Mouse (Mus musculus) MEL (cell line): ENCODE measurements around the gene Crcp. TPM values are rescaled to one million over a fixed set of nuclear protein-coding genes. Genes with fewer than 3 reads are reported as not detected.
A peak's percentile ranks its signal among the peaks of the same experiment; 100 is the strongest.

Experiments used
- DNase-seq: peaks from one replicate; pipeline ENCODE4 v3.0.0; 2011; ENCODE audit warnings: low read depth, low spot score
- H3K27ac ChIP-seq: 2 replicates; pipeline ENCODE4 v1.5.1; 2012; ENCODE audit warnings: low read depth, mild to moderate bottlenecking, control low read depth, low read length, moderate library complexity; ENCODE audit not compliant: control insufficient read depth
- H3K27me3 ChIP-seq, 2 experiments: fragments of 150-350 bp in 1 of 2; sonication (generic) in 1 of 2; 2 replicates each; pipeline ENCODE4 v1.6.1; 2012; ENCODE audit warnings: low read length in 2 of 2, mild to moderate bottlenecking in 2 of 2, improper control_type of control experiment in 1 of 2, moderate library complexity in 1 of 2; ENCODE audit not compliant: insufficient read depth in 2 of 2, control insufficient read depth in 1 of 2
- H3K36me3 ChIP-seq, 2 experiments: 2 replicates each; pipeline ENCODE4 v1.6.1; 2012 to 2014; ENCODE audit warnings: low read length in 2 of 2, improper control_type of control experiment in 1 of 2, inconsistent platforms in 1 of 2, mild to moderate bottlenecking in 1 of 2; ENCODE audit not compliant: insufficient read depth in 2 of 2, control insufficient read depth in 1 of 2
- H3K4me1 ChIP-seq, 2 experiments: fragments of 150-350 bp in 1 of 2; sonication (generic) in 1 of 2; 2 replicates each; pipeline ENCODE4 v1.6.1; 2012; ENCODE audit warnings: low read length in 2 of 2, improper control_type of control experiment in 1 of 2, mild to moderate bottlenecking in 1 of 2; ENCODE audit not compliant: insufficient read depth in 2 of 2, control insufficient read depth in 1 of 2
- H3K4me3 ChIP-seq, 2 experiments: fragments of 150-350 bp in 1 of 2; sonication (generic) in 1 of 2; 2 replicates each; pipeline ENCODE4 v1.5.1; 2012; ENCODE audit warnings: low read depth in 2 of 2, low read length in 2 of 2, mild to moderate bottlenecking in 2 of 2, moderate library complexity in 2 of 2, control low read depth in 1 of 2, improper control_type of control experiment in 1 of 2; ENCODE audit not compliant: control insufficient read depth in 1 of 2, insufficient read depth in 1 of 2
- H3K79me2 ChIP-seq: 2 replicates; pipeline ENCODE4 v1.6.1; 2012; ENCODE audit warnings: mild to moderate bottlenecking, low read length, moderate library complexity; ENCODE audit not compliant: control insufficient read depth, poor library complexity, insufficient read depth
- H3K9ac ChIP-seq: 2 replicates; pipeline ENCODE4 v1.6.1; 2012; ENCODE audit warnings: low read depth, mild to moderate bottlenecking, control low read depth, low read length, moderate library complexity; ENCODE audit not compliant: control insufficient read depth, poor library complexity, severe bottlenecking
- H3K9me3 ChIP-seq: fragments of 150-350 bp; sonication (generic); replicated peaks from 2 replicates; pipeline ENCODE4 v1.6.1; 2012; ENCODE audit warnings: mild to moderate bottlenecking, low read length, improper control_type of control experiment, moderate library complexity; ENCODE audit not compliant: insufficient read depth
- ETS1 ChIP-seq: IDR thresholded peaks from 2 replicates; pipeline ENCODE4 v1.6.1; 2012; ENCODE audit warnings: low read depth, mild to moderate bottlenecking, inconsistent platforms, low read length, improper control_type of control experiment, moderate library complexity
- GABPA ChIP-seq: IDR thresholded peaks from 2 replicates; pipeline ENCODE4 v1.6.1; 2012; ENCODE audit warnings: low read depth, mild to moderate bottlenecking, inconsistent platforms, low read length, improper control_type of control experiment, moderate library complexity
- JUND ChIP-seq: IDR thresholded peaks from 2 replicates; pipeline ENCODE4 v1.6.1; 2011; ENCODE audit warnings: low read depth, mild to moderate bottlenecking, improper control_type of control experiment, low read length
- KAT2A ChIP-seq: conservative IDR thresholded peaks from 2 replicates; pipeline ENCODE4 v1.6.1; 2012; ENCODE audit warnings: low read depth, low read length, improper control_type of control experiment, inconsistent platforms
- MAFK ChIP-seq: IDR thresholded peaks from 2 replicates; pipeline ENCODE4 v1.6.1; 2011; ENCODE audit warnings: low read depth, mild to moderate bottlenecking, low read length, improper control_type of control experiment, borderline replicate concordance
- MAZ ChIP-seq: IDR thresholded peaks from 2 replicates; pipeline ENCODE4 v1.6.1; 2012; ENCODE audit warnings: low read depth, mild to moderate bottlenecking, inconsistent platforms, low read length, improper control_type of control experiment
- MEF2A ChIP-seq: IDR thresholded peaks from 2 replicates; pipeline ENCODE4 v1.6.1; 2014; ENCODE audit warnings: low read depth, mild to moderate bottlenecking, inconsistent platforms, low read length, improper control_type of control experiment; ENCODE audit not compliant: poor library complexity, insufficient replicate concordance, severe bottlenecking; ENCODE audit errors: extremely low read depth
- MXI1 ChIP-seq: IDR thresholded peaks from 2 replicates; pipeline ENCODE4 v1.6.1; 2011; ENCODE audit warnings: mild to moderate bottlenecking, low read depth, low read length, improper control_type of control experiment
- MYC ChIP-seq: IDR thresholded peaks from 2 replicates; pipeline ENCODE4 v1.6.1; 2011; ENCODE audit warnings: low read depth, mild to moderate bottlenecking, low read length, improper control_type of control experiment, moderate library complexity
- POLR2AphosphoS5 ChIP-seq: IDR thresholded peaks from 2 replicates; pipeline ENCODE4 v1.6.1; 2012; ENCODE audit warnings: low read depth, borderline replicate concordance, mild to moderate bottlenecking, inconsistent platforms, low read length, moderate library complexity, mixed read lengths
- RCOR1 ChIP-seq: IDR thresholded peaks from 2 replicates; pipeline ENCODE4 v1.6.1; 2012; ENCODE audit warnings: low read depth, mild to moderate bottlenecking, inconsistent platforms, low read length, improper control_type of control experiment
- TBP ChIP-seq: IDR thresholded peaks from 2 replicates; pipeline ENCODE4 v1.8.0; 2011; ENCODE audit warnings: low read depth, low read length, improper control_type of control experiment
- polyA plus RNA-seq, 2 experiments: library from polyadenylated mRNA; stranded (reverse) in 1 of 2; unstranded in 1 of 2; fragments of >175 nt in 1 of 2; fragments of >200 nt in 1 of 2; gene quantifications; 2 replicates each; pipeline versions ENCODE4 v1.2.1 to v1.2.4; 2012; ENCODE audit warnings: low replicate concordance in 2 of 2, low read depth in 1 of 2; ENCODE audit not compliant: insufficient read length in 2 of 2, insufficient read depth in 1 of 2, missing spikeins in 1 of 2
- total RNA-seq: library from RNA; depleted of rRNA; stranded (reverse); fragments of 300-350 nt; gene quantifications from 2 replicates; pipeline ENCODE4 v1.2.3, GENCODE M21; 2012; rRNA removed

Gene Crcp
- total and polyA plus RNA-seq, 3 experiments: 56.2 to 69.6 TPM; not detected in 1

GRCm38 (mm10) chr5:130097837-130098236 lies 68.7 kb downstream of the Crcp start (continued):
- no peak for TF ChIP-seq MYC
- TF ChIP-seq MAZ: no peak
- peak; percentile 63 for TF ChIP-seq MXI1
- TF ChIP-seq RCOR1: no peak
- TF ChIP-seq MAFK: no peak
- TF ChIP-seq POLR2AphosphoS5: no peak
- TF ChIP-seq GABPA: no peak

DNA sequence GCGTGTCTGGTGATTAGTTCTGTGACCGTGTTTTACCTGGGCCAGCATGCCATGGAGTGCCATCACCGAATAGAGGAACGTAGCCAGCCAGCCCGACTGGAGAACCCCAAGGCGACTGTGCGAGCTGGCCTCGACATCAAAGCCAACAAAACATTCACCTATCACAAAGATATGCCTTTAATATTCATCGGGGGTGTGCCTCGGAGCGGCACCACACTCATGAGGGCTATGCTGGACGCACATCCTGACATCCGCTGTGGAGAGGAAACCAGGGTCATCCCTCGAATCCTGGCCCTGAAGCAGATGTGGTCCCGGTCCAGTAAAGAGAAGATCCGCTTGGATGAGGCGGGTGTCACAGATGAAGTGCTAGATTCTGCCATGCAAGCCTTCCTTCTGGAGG lies 72.6 kb downstream of the Crcp start:
- H3K9me3 ChIP-seq: no peaks in the 10 kb centered on the region
- DNase-seq: no peak
- H3K79me2 ChIP-seq: no peaks in the 10 kb centered on the region
- no peak overlapping the region for H3K9ac ChIP-seq
- H3K36me3 ChIP-seq: peaks cover 0 to 4% of the 10 kb centered on the region in 2 experiments; a peak in 2 of 4 replicates
- no peak for TF ChIP-seq TBP
- no peak for TF ChIP-seq MEF2A
- no peak for TF ChIP-seq JUND
- TF ChIP-seq MAFK: no peak
- no peak for TF ChIP-seq MYC
- TF ChIP-seq ETS1: no peak
- TF ChIP-seq KAT2A: no peak
- no peaks in the 10 kb centered on the region for H3K27me3 ChIP-seq
- H3K4me1 ChIP-seq: peaks cover 5 to 9% of the 10 kb centered on the region in 2 experiments
- no peak overlapping the region for H3K4me3 ChIP-seq
- no peak overlapping the region for H3K27ac ChIP-seq

- Histone ChIP-seq H3K4me3 (no peak overlapping the region), H3K79me2 (no peaks in the 10 kb centered on the region), H3K4me1 (peaks cover 0 to 3% of the 10 kb centered on the region in 2 experiments; a peak in 1 of 4 replicates), H3K27ac (no peak overlapping the region), H3K9me3 (no peaks in the 10 kb centered on the region), H3K27me3 (no peaks in the 10 kb centered on the region), H3K9ac (no peak overlapping the region), H3K36me3 (no peaks in the 10 kb centered on the region)
- TF ChIP-seq MEF2A (no peak), POLR2AphosphoS5 (no peak)
- no peak for DNase-seq
Observed at GRCm38 (mm10) chr5:130109348-130109747, 80.3 kb downstream of the Crcp start.

Other genes with a start within 250 kb of the Crcp start
- 54.8 and 101 TPM in 2 replicates for gene Psph, start 241.8 kb upstream of the Crcp start, total RNA-seq
- gene Psph, start 241.8 kb upstream of the Crcp start, polyA plus RNA-seq: 100 to 1,000 TPM; 148 to 170 TPM
- 32.9 and 33.2 TPM in 2 replicates for gene Sumf2, start 182.3 kb upstream of the Crcp start, total RNA-seq
- gene Sumf2, start 182.3 kb upstream of the Crcp start, polyA plus RNA-seq: 10 to 100 TPM in 1 of 2 experiments, not detected in 1; 35.8 TPM
- gene Chchd2, start 141.8 kb upstream of the Crcp start, total RNA-seq: 905 and 951 TPM in 2 replicates
- gene Chchd2, start 141.8 kb upstream of the Crcp start, polyA plus RNA-seq: 100 to 1,000 TPM in 1 of 2 experiments, not detected in 1; 588 TPM
- gene Zbed5, start 133.6 kb upstream of the Crcp start, total RNA-seq: 2.5 and 4.2 TPM in 2 replicates
- 1 to 10 TPM in 1 of 2 experiments, not detected in 1; 4.0 TPM for gene Zbed5, start 133.6 kb upstream of the Crcp start, polyA plus RNA-seq
- 0.26 and 0.62 TPM in 2 replicates for gene Phkg1, start 130.7 kb upstream of the Crcp start, total RNA-seq
- gene Phkg1, start 130.7 kb upstream of the Crcp start, polyA plus RNA-seq: under 1 TPM in 1 of 2 experiments, not detected in 1; 0.72 TPM
- gene Nupr1l, start 120.8 kb upstream of the Crcp start, total RNA-seq: 0.59 and 1.2 TPM in 2 replicates
- under 1 TPM in 1 of 2 experiments, not detected in 1; 0.88 TPM for gene Nupr1l, start 120.8 kb upstream of the Crcp start, polyA plus RNA-seq
- gene Vkorc1l1, start 87.3 kb upstream of the Crcp start, total RNA-seq: 22.9 and 24.2 TPM in 2 replicates
- 10 to 100 TPM in 1 of 2 experiments, not detected in 1; 42.4 TPM for gene Vkorc1l1, start 87.3 kb upstream of the Crcp start, polyA plus RNA-seq
- 37.8 and 44.4 TPM in 2 replicates for gene Gusb, start 26.2 kb upstream of the Crcp start, total RNA-seq
- 100 to 1,000 TPM in 1 of 2 experiments, 10 to 100 TPM in 1; 54.2 to 107 TPM for gene Gusb, start 26.2 kb upstream of the Crcp start, polyA plus RNA-seq
- 15.8 and 17.3 TPM in 2 replicates for gene Asl, start within 50 bp of the Crcp start, total RNA-seq
- gene Asl, start within 50 bp of the Crcp start, polyA plus RNA-seq: 10 to 100 TPM in 1 of 2 experiments, not detected in 1; 26.7 TPM
- 27.9 and 31.7 TPM in 2 replicates for gene Tpst1, start 44.0 kb downstream of the Crcp start, total RNA-seq
- gene Tpst1, start 44.0 kb downstream of the Crcp start, polyA plus RNA-seq: 10 to 100 TPM in 1 of 2 experiments, not detected in 1; 32.3 TPM
- gene Kctd7, start 115.6 kb downstream of the Crcp start, total RNA-seq: 6.4 and 7.0 TPM in 2 replicates
- 1 to 10 TPM in 1 of 2 experiments, not detected in 1; 5.8 TPM for gene Kctd7, start 115.6 kb downstream of the Crcp start, polyA plus RNA-seq
- gene Rabgef1, start 142.5 kb downstream of the Crcp start, total RNA-seq: 24.3 and 25.8 TPM in 2 replicates
- gene Rabgef1, start 142.5 kb downstream of the Crcp start, polyA plus RNA-seq: 10 to 100 TPM in 1 of 2 experiments, not detected in 1; 35.1 TPM
- 50.5 and 58.2 TPM in 2 replicates for gene Tmem248, start 187.8 kb downstream of the Crcp start, total RNA-seq
- 10 to 100 TPM in 1 of 2 experiments, not detected in 1; 55.5 TPM for gene Tmem248, start 187.8 kb downstream of the Crcp start, polyA plus RNA-seq
- gene Sbds, start 226.2 kb downstream of the Crcp start, total RNA-seq: 51.1 and 74.7 TPM in 2 replicates
- gene Sbds, start 226.2 kb downstream of the Crcp start, polyA plus RNA-seq: 10 to 100 TPM in 1 of 2 experiments, not detected in 1; 88.1 TPM
- 33.0 and 38.8 TPM in 2 replicates for gene Tyw1, start 226.3 kb downstream of the Crcp start, total RNA-seq
- 100 to 1,000 TPM in 1 of 2 experiments, 10 to 100 TPM in 1; 33.3 to 133 TPM for gene Tyw1, start 226.3 kb downstream of the Crcp start, polyA plus RNA-seq